Mouse (Mus musculus) monocyte, adult 2 months (primary cell): Measurements from ENCODE around the gene Ubtd2.
A peak's percentile ranks its signal among the peaks of the same experiment; 100 is the strongest.

ENCODE experiments used
- DNase-seq, 2 experiments: peaks; one replicate each; pipeline ENCODE4 v3.0.0; 2022; ENCODE audit warnings: low spot score in 2 of 2, low read depth in 1 of 2

Gene Ubtd2

GRCm38 (mm10) chr11:32454800-32455506 is at the start of gene Ubtd2:
Gene Ubtd2 (plus strand): TSS chr11:32455370.
- peak; percentile 72 to 90 for DNase-seq

- no peak for DNase-seq
Observed at GRCm38 (mm10) chr11:32407863-32408262, 47.3 kb upstream of the Ubtd2 start.

- DNase-seq: no peak
Observed at GRCm38 (mm10) chr11:32409052-32409451, 46.1 kb upstream of the Ubtd2 start.

GRCm38 (mm10) chr11:32409823-32410562 is 45.2 kb upstream of the Ubtd2 start:
- no peak for DNase-seq

GRCm38 (mm10) chr11:32420001-32420400 is 35.2 kb upstream of the Ubtd2 start:
- DNase-seq: no peak

GRCm38 (mm10) chr11:32423311-32423710 is 31.9 kb upstream of the Ubtd2 start:
- no peak for DNase-seq

- no peak for DNase-seq
Observed at GRCm38 (mm10) chr11:32424600-32424999, 30.6 kb upstream of the Ubtd2 start.

GRCm38 (mm10) chr11:32425043-32425658 is 30.0 kb upstream of the Ubtd2 start:
- DNase-seq: no peak

GRCm38 (mm10) chr11:32427537-32427936 is 27.6 kb upstream of the Ubtd2 start:
- DNase-seq: no peak

- DNase-seq: no peak
Observed at GRCm38 (mm10) chr11:32435410-32436060, 19.6 kb upstream of the Ubtd2 start.

- DNase-seq: no peak
Observed at GRCm38 (mm10) chr11:32442576-32442975, 12.6 kb upstream of the Ubtd2 start.

GRCm38 (mm10) chr11:32444266-32444665 is 10.9 kb upstream of the Ubtd2 start:
- DNase-seq: no peak

GRCm38 (mm10) chr11:32445135-32445534 is 10.0 kb upstream of the Ubtd2 start:
- DNase-seq: no peak

GRCm38 (mm10) chr11:32445637-32446226 is 9.4 kb upstream of the Ubtd2 start:
- no peak for DNase-seq

- peak in 1 of 2 experiments; percentile 9 for DNase-seq
Observed at GRCm38 (mm10) chr11:32450216-32450615, 5.0 kb upstream of the Ubtd2 start.

- no peak for DNase-seq
Observed at GRCm38 (mm10) chr11:32451306-32451705, 3.9 kb upstream of the Ubtd2 start.

GRCm38 (mm10) chr11:32452745-32453144 is 2.4 kb upstream of the Ubtd2 start:
- DNase-seq: no peak

GRCm38 (mm10) chr11:32453353-32453915 is 1.7 kb upstream of the Ubtd2 start:
- no peak for DNase-seq

GRCm38 (mm10) chr11:32454231-32454799 is 855 bp upstream of the Ubtd2 start:
- no peak for DNase-seq

- peak in 1 of 2 experiments; percentile 10 for DNase-seq
Observed at GRCm38 (mm10) chr11:32455507-32456141, 454 bp downstream of the Ubtd2 start.
